Mouse (Mus musculus) stomach, embryonic 14.5 days (tissue): Measurements from ENCODE around the gene Sirpa. TPM values are rescaled to one million over a fixed set of nuclear protein-coding genes. Genes with fewer than 3 reads are reported as not detected.

Experiments used
- ATAC-seq: fragments of 200-750 bp; cut with Nextera tagmentation; 2 replicates; pipeline ENCODE4 v1.8.0; 2017; ENCODE audit warnings: low read depth, moderate TSS enrichment; ENCODE audit not compliant: insufficient number of reproducible peaks, insufficient read depth, low FRiP score
- H3K27ac ChIP-seq: fragments of 300-500 bp; sonication (generic); 2 replicates; pipeline ENCODE4 v1.5.1; 2014; ENCODE audit warnings: mild to moderate bottlenecking, low read length, moderate library complexity, mixed read lengths
- H3K27me3 ChIP-seq: fragments of 300-500 bp; sonication (generic); 2 replicates; pipeline ENCODE4 v1.6.1; 2014; ENCODE audit warnings: low read length, control low read depth, mixed read lengths; ENCODE audit not compliant: control insufficient read depth, insufficient read depth
- H3K36me3 ChIP-seq: fragments of 300-500 bp; sonication (generic); 2 replicates; pipeline ENCODE4 v1.6.1; 2014; ENCODE audit warnings: mild to moderate bottlenecking, control low read depth, low read length, moderate library complexity, mixed read lengths; ENCODE audit not compliant: control insufficient read depth, insufficient read depth
- H3K4me1 ChIP-seq: fragments of 300-500 bp; sonication (generic); 2 replicates; pipeline ENCODE4 v1.6.1; 2014; ENCODE audit warnings: low read length, control low read depth, mixed read lengths; ENCODE audit not compliant: control insufficient read depth, insufficient read depth
- H3K4me2 ChIP-seq: fragments of 300-500 bp; sonication (generic); replicated peaks from 2 replicates; pipeline ENCODE4 v1.6.1; 2014; ENCODE audit warnings: low read depth, low read length, control low read depth
- H3K4me3 ChIP-seq: fragments of 300-500 bp; sonication (generic); 2 replicates; pipeline ENCODE4 v1.5.1; 2014; ENCODE audit warnings: low read depth, low read length, control low read depth
- H3K9ac ChIP-seq: fragments of 300-500 bp; sonication (generic); replicated peaks from 2 replicates; pipeline ENCODE4 v1.6.1; 2014; ENCODE audit warnings: low read depth, mild to moderate bottlenecking, control low read depth, low read length, moderate library complexity, mixed read lengths
- H3K9me3 ChIP-seq: fragments of 300-500 bp; sonication (generic); 2 replicates; pipeline ENCODE4 v1.6.1; 2016; ENCODE audit warnings: low read depth, low read length, control low read depth; ENCODE audit not compliant: control insufficient read depth
- whole genome bisulfite sequencing: fragments of 180-500 bp; shearing (Covaris S2); extraction: QIAGEN DNeasy Blood & Tissue Kit; methylation state at CpG from one replicate; pipeline ENCODE4 v1.1.7; 2014; 5-methylcytosine and 5-hydroxymethylcytosine counted together
- polyA plus RNA-seq: library from polyadenylated mRNA; unstranded; fragments of >200 nt; fragmentation: Nextera tagmentation; extraction: Ambion mirVana; gene quantifications from 2 replicates; pipeline ENCODE4 v1.2.1, GENCODE M21; 2014

Sirpa gene
- polyA plus RNA-seq, 1 experiment from 2014 or later: 27.4 TPM

DNA sequence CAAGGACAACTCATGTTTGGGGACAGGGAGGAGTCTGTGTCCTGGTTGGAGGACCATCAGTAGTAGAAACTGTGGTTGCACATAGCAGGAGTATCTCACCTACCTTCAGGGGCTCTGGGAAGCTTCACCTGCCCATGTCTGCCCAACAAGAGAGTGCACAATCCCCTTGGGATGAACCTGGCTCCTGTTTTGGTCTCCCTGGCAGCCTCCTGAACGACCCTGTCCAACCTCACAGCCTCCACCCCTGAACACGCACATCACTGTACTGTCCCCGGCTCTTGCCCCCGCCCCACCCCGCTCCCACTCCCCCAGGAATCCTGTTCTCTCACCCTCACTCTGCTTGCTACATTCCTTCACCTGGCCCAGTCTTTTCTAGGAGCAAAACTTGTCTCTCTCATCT lies 30.3 kb downstream of the Sirpa start:
- Histone ChIP-seq H3K4me2 (no peak overlapping the region), H3K4me1 (0 out of 2 replicates have a peak, but pooled peaks cover 2% of the 10 kb centered on the region), H3K36me3 (no peaks in the 10 kb centered on the region), H3K9me3 (no peaks in the 10 kb centered on the region), H3K27ac (no peak overlapping the region), H3K4me3 (no peak overlapping the region), H3K9ac (no peak overlapping the region), H3K27me3 (no peaks in the 10 kb centered on the region)
- ATAC-seq: no peak
- 86% methylated on average over 5 of the region's 5 CpGs for WGBS

DNA sequence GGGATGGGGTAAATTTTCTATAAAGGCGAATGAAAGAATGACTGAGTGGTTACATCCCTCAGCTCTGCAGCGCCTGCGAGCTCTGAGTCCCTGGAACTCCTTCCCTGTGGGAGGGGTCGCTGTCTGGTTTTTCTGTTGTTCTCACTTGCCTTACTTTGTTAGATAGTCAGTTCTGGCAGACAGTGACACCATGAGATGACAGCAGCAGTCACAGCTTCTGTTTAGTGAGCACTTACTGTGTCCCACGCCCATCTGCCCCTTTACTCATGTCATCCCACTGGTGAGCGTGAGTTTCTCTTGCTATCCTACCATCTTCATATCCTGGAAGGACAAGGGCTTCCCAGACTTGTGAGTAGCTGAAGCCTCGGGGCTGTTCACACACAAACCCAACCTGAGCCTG lies 31.1 kb downstream of the Sirpa start:
- 91% methylated on average over 7 of the region's 7 CpGs for WGBS
- H3K9me3 ChIP-seq: no peaks in the 10 kb centered on the region

DNA sequence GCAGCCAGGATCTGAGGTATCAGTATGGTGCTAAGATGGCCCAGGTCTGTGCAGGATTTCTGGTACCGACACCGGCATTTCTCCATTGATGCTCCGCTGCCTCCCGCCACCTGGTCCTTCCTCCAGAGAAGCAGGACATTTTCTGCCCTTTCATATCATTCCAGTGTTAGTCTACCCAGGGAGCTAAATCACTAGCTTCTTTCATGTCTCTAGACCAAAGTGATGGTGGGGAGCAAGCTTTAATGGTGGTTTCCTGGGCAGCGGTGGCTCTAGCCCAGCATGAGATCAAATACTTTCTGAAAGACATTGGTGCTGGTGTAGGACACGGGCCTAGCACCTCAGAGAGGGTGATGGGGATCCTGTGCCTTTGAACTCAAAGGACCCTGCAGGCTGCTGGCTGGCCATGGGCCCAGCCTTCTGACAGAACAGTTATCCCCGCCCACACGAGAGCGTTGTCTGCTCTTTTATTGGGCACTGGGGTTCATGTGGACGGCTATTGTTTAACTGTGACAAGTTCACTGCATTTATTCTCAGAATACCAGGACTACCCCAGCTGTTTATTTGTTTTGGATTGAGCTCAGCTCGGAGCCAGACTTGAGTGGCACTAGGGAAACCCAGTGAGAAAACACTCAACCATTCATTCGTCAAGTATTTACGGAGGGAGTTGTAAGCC lies 31.7 kb downstream of the Sirpa start:
- Histone ChIP-seq H3K4me1 (0 out of 2 replicates have a peak, but pooled peaks cover 2% of the 10 kb centered on the region), H3K4me2 (no peak overlapping the region), H3K27ac (no peak overlapping the region), H3K9ac (no peak overlapping the region), H3K9me3 (no peaks in the 10 kb centered on the region), H3K4me3 (no peak overlapping the region), H3K27me3 (no peaks in the 10 kb centered on the region), H3K36me3 (no peaks in the 10 kb centered on the region)
- ATAC-seq: no peak
- 63% methylated on average over 13 of the region's 13 CpGs for WGBS

More for the DNA sequence above, 31.1 kb downstream of the Sirpa start:
- no peak overlapping the region for H3K4me2 ChIP-seq
- ATAC-seq: no peak
- H3K27ac ChIP-seq: no peak overlapping the region
- no peak overlapping the region for H3K9ac ChIP-seq
- no peak overlapping the region for H3K4me3 ChIP-seq
- 0 out of 2 replicates have a peak, but pooled peaks cover 2% of the 10 kb centered on the region for H3K4me1 ChIP-seq
- H3K36me3 ChIP-seq: no peaks in the 10 kb centered on the region
- no peaks in the 10 kb centered on the region for H3K27me3 ChIP-seq

DNA sequence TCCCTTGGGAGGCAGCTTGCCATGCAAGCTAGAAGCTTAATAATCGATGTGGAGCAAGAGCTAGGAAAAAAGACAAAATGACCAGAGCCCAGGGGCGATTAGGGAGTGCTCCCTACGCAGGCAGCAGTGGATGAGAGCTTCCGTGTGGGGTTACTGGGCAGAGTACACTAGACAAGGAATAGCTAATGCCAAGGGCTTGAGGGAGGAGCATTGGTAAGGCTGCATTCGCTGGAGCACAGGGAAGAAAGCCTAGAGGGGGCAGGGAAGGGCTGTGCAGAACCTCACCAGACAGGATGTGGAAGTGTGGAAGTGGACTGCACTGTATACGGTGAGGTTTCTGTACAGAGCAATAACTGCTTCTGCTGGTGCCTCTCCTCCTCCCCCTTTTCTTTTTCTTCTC lies 32.3 kb downstream of the Sirpa start:
- no peak overlapping the region for H3K27ac ChIP-seq
- H3K9me3 ChIP-seq: no peaks in the 10 kb centered on the region
- H3K4me2 ChIP-seq: no peak overlapping the region
- H3K4me1 ChIP-seq: 0 out of 2 replicates have a peak, but pooled peaks cover 2% of the 10 kb centered on the region
- no peak overlapping the region for H3K4me3 ChIP-seq
- no peak overlapping the region for H3K9ac ChIP-seq
- ATAC-seq: no peak
- no peaks in the 10 kb centered on the region for H3K27me3 ChIP-seq
- WGBS: 62% methylated on average over 6 of the region's 6 CpGs
- no peaks in the 10 kb centered on the region for H3K36me3 ChIP-seq

DNA sequence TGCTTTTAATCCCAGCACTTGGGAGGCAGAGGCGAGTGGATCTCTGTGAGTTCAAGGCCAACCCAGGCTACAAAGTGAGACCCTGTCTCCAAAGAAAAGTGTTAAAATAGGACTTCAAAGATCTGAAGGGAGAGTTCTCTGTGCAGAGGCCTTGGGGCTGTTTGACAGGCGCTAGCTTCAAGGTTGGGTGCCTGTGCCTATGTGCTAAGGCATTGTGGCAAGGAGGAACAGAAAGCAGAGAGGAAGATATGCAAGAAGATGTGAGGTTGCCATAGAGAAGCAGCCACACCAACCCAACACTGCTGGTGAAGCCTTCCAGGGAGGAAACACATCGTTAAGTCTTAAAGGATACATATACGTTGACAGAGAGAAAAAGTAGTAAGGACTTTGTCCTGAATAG lies 33.2 kb downstream of the Sirpa start:
- no peaks in the 10 kb centered on the region for H3K27me3 ChIP-seq
- ATAC-seq: no peak
- no peak overlapping the region for H3K4me3 ChIP-seq
- H3K9me3 ChIP-seq: no peaks in the 10 kb centered on the region
- no peaks in the 10 kb centered on the region for H3K36me3 ChIP-seq
- no peak overlapping the region for H3K9ac ChIP-seq
- H3K4me2 ChIP-seq: no peak overlapping the region
- 87% methylated on average over 4 of the region's 4 CpGs for WGBS
- 0 out of 2 replicates have a peak, but pooled peaks cover 2% of the 10 kb centered on the region for H3K4me1 ChIP-seq
- no peak overlapping the region for H3K27ac ChIP-seq

DNA sequence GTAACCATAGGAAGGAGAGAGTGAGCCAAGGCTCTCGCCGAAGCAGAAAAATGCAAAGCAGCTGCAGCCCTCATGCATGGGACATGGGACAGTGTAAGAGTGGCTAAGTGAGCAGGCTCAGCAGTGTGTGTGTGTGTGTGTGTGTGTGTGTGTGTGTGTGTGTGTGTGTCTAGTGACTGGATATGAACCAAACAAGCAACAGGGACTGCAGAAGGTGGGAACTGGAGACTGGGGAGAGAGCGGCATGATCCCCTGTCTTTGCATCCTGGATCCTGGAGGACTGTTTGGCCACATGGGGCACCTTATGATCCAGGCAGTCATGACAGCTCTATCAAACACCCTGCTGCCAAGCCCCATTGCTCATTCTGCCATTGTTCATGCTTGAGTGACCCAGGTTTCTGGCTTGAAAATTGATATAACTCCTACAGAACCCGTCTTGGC lies 34.0 kb downstream of the Sirpa start:
- H3K27ac ChIP-seq: no peak overlapping the region
- no peak overlapping the region for H3K4me2 ChIP-seq
- 91% methylated on average over 4 of the region's 4 CpGs for WGBS
- H3K27me3 ChIP-seq: no peaks in the 10 kb centered on the region
- H3K4me3 ChIP-seq: no peak overlapping the region
- 0 out of 2 replicates have a peak, but pooled peaks cover 2% of the 10 kb centered on the region for H3K4me1 ChIP-seq
- no peaks in the 10 kb centered on the region for H3K9me3 ChIP-seq
- no peak for ATAC-seq
- H3K36me3 ChIP-seq: no peaks in the 10 kb centered on the region
- no peak overlapping the region for H3K9ac ChIP-seq

DNA sequence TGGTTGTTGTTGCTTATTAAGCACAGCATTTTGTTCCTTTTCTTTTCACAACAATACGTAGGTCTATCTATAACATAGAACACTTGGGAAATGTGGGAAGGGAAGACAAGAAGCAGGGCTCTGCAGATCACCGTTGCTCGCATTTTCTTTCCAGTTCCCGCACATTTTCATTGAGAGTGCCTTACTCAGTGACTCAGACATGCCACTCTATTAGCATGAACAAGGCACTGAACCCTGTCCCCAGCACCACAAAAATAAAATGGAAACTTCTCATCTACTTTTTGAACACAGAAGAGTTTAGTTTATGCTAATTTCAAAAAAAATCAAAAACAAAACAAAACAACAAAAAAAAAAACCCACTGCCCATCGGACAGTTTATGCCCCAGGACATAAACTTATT lies 34.5 kb downstream of the Sirpa start:
- Histone ChIP-seq H3K27ac (no peak overlapping the region), H3K4me3 (no peak overlapping the region), H3K9me3 (no peaks in the 10 kb centered on the region), H3K27me3 (no peaks in the 10 kb centered on the region), H3K9ac (no peak overlapping the region), H3K36me3 (no peaks in the 10 kb centered on the region), H3K4me1 (0 out of 2 replicates have a peak, but pooled peaks cover 2% of the 10 kb centered on the region), H3K4me2 (no peak overlapping the region)
- no peak for ATAC-seq
- WGBS: 93% methylated on average over 5 of the region's 5 CpGs

DNA sequence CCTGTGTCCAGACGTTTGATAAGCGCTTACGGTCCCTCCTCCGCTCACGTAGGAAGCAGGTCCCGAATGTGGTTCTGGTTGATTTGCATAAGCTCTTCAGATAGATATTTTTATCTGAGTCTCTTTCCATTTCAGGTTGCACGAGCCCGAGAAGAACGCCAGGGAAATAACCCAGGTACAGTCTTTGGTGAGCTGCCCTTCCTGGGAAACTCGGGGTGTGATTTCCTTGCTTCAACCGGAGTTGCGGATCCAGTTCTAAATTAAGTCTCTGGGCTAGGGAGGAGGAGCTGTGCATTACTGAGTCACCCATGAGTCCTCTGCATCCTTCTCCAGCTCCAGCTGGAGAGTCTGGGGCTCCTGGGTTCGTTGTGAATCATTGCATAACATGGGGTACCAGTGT lies 35.2 kb downstream of the Sirpa start:
- H3K4me3 ChIP-seq: no peak overlapping the region
- no peaks in the 10 kb centered on the region for H3K9me3 ChIP-seq
- no peak for ATAC-seq
- WGBS: 75% methylated on average over 13 of the region's 13 CpGs
- 0 out of 2 replicates have a peak, but pooled peaks cover 2% of the 10 kb centered on the region for H3K4me1 ChIP-seq
- no peak overlapping the region for H3K27ac ChIP-seq
- no peaks in the 10 kb centered on the region for H3K27me3 ChIP-seq
- H3K9ac ChIP-seq: no peak overlapping the region
- no peak overlapping the region for H3K4me2 ChIP-seq
- H3K36me3 ChIP-seq: no peaks in the 10 kb centered on the region
